22 mouse cellular contexts compared by ENCODE assay signal in genomic region chr17:35252619-35253292, GRCm38 (mm10). TPM values are rescaled to one million over a fixed set of nuclear protein-coding genes. Genes with fewer than 3 reads are reported as not detected.
DNase-seq lines count a peak whose midpoint lies in the region; ATAC-seq and TF ChIP-seq lines count a peak whose summit lies in the region.
"Had no signal": no experiment of that assay in that cellular context is flagged by ENCODE, and none has a peak within 500 bp of the region (broad histone marks: within the 10 kb centered on the region; RNA-seq: fewer than 3 reads in every experiment).

No protein-coding gene starts in this region.

- 0 out of 2 replicates have a peak, but pooled peaks have one; percentile 11 for TF ChIP-seq POLR2A in bone marrow, adult 2 months (IDR thresholded peaks at IDR 0.05; ENCODE audit: borderline replicate concordance, control insufficient read depth, low read depth, low read length)

- peak; percentile 12 for DNase-seq in cerebellum, adult 8-10 months
- DNase-seq in cerebellum, postnatal 4 days (ENCODE audit: low spot score in 2 of 2) = no peak
- peak; percentile 59 for DNase-seq in intestine, embryonic 14.5 days (ENCODE audit: low spot score)
- no peak for DNase-seq in lung, postnatal 0 days (ENCODE audit: low spot score)
- no peak for DNase-seq in lung, postnatal 14 days
- DNase-seq in spleen, postnatal 4 days (ENCODE audit: low spot score in 2 of 2) = no peak
- DNase-seq: adrenal gland, postnatal 25 days; B cell, adult 2 months; heart, postnatal 10 days; kidney, postnatal 36 days; liver, embryonic 13.5 days; thymus, postnatal 4 days had no signal

- no peak overlapping the region for H3K4me3 ChIP-seq in intestine, embryonic 14.5 days (ENCODE audit: low read depth, low read length)
- no peak overlapping the region for H3K4me3 ChIP-seq in intestine, embryonic 15.5 days (replicated peaks)
- H3K4me3 ChIP-seq in lung, postnatal 0 days (ENCODE audit: low read depth, low read length) = no peak overlapping the region
- no peak overlapping the region for H3K4me3 ChIP-seq in bone marrow, adult 2 months (replicated peaks; ENCODE audit: control insufficient read depth, low read depth, low read length)
- H3K4me3 ChIP-seq: embryonic facial prominence, embryonic 15.5 days; hindbrain, embryonic 13.5 days; limb, embryonic 13.5 days; liver, embryonic 13.5 days; lung, embryonic 15.5 days had no signal

- H3K4me2 ChIP-seq in intestine, embryonic 14.5 days (ENCODE audit: low read length) = no peak overlapping the region
- H3K4me2 ChIP-seq in intestine, embryonic 15.5 days (replicated peaks) = no peak overlapping the region
- no peak overlapping the region for H3K4me2 ChIP-seq in lung, postnatal 0 days (replicated peaks; ENCODE audit: low read depth, low read length)
- H3K4me2 ChIP-seq: embryonic facial prominence, embryonic 15.5 days; heart, embryonic 11.5 days; hindbrain, embryonic 13.5 days; limb, embryonic 13.5 days; liver, embryonic 13.5 days; lung, embryonic 15.5 days had no signal

- TF ChIP-seq CTCF in lung, postnatal 0 days (IDR thresholded peaks at IDR 0.05) = no peak
- no peak for TF ChIP-seq CTCF in bone marrow, adult 2 months (IDR thresholded peaks at IDR 0.05; ENCODE audit: control insufficient read depth, insufficient read depth, low read length)

- TF ChIP-seq EP300 in lung, postnatal 0 days (IDR thresholded peaks at IDR 0.05) = no peak

- WGBS in intestine, embryonic 14.5 days = 79% methylated on average over 18 of the region's 18 CpGs
- WGBS in intestine, embryonic 15.5 days = 76% methylated on average over 18 of the region's 18 CpGs
- 72% methylated on average over 18 of the region's 18 CpGs for WGBS in lung, postnatal 0 days
- 88% methylated on average over 18 of the region's 18 CpGs for WGBS in bone marrow, adult 2 months

- H3K27ac ChIP-seq in intestine, embryonic 14.5 days (ENCODE audit: low read depth) = no peak overlapping the region
- no peak overlapping the region for H3K27ac ChIP-seq in intestine, embryonic 15.5 days
- 0 out of 2 replicates have a peak overlapping the region, but pooled peaks have one; percentile 9 for H3K27ac ChIP-seq in lung, postnatal 0 days (ENCODE audit: low read length)
- no peak overlapping the region for H3K27ac ChIP-seq in bone marrow, adult 2 months (ENCODE audit: control insufficient read depth, insufficient read depth, low read depth, low read length, poor library complexity)
- H3K27ac ChIP-seq: embryonic facial prominence, embryonic 15.5 days; hindbrain, embryonic 13.5 days; limb, embryonic 13.5 days; liver, embryonic 13.5 days; lung, embryonic 15.5 days had no signal

- H3K27me3 ChIP-seq in intestine, embryonic 14.5 days (replicated peaks; ENCODE audit: control insufficient read depth, insufficient read depth, low read length) = no peaks in the 10 kb centered on the region
- H3K27me3 ChIP-seq in intestine, embryonic 15.5 days (replicated peaks) = no peaks in the 10 kb centered on the region
- H3K27me3 ChIP-seq in lung, postnatal 0 days (replicated peaks; ENCODE audit: insufficient read depth, low read length) = no peaks in the 10 kb centered on the region
- H3K27me3 ChIP-seq: embryonic facial prominence, embryonic 15.5 days; limb, embryonic 13.5 days; liver, embryonic 13.5 days; lung, embryonic 15.5 days had no signal

- H3K4me1 ChIP-seq in intestine, embryonic 14.5 days (replicated peaks; ENCODE audit: control insufficient read depth, insufficient read depth, low read length) = no peaks in the 10 kb centered on the region
- H3K4me1 ChIP-seq in intestine, embryonic 15.5 days (replicated peaks) = 0 out of 2 replicates have a peak, but pooled peaks cover 3% of the 10 kb centered on the region
- no peaks in the 10 kb centered on the region for H3K4me1 ChIP-seq in lung, postnatal 0 days (ENCODE audit: insufficient read depth, low read depth, low read length)
- H3K4me1 ChIP-seq in bone marrow, adult 2 months (ENCODE audit: control insufficient read depth, insufficient read depth, low read length) = peaks cover 4% of the 10 kb centered on the region
- H3K4me1 ChIP-seq: lung, embryonic 15.5 days had no signal

- ATAC-seq in intestine, embryonic 14.5 days (replicated peaks; ENCODE audit: low FRiP score, low TSS enrichment, low read depth) = no peak
- ATAC-seq in intestine, embryonic 15.5 days = no peak
- no peak for ATAC-seq in lung, postnatal 0 days
- ATAC-seq: forebrain, embryonic 16.5 days; intestine, postnatal 0 days had no signal

- H3K9me3 ChIP-seq in intestine, embryonic 14.5 days (ENCODE audit: control insufficient read depth, low read length) = no peaks in the 10 kb centered on the region
- H3K9me3 ChIP-seq in intestine, embryonic 15.5 days = no peaks in the 10 kb centered on the region
- no peaks in the 10 kb centered on the region for H3K9me3 ChIP-seq in lung, postnatal 0 days (ENCODE audit: low read length)
- H3K9me3 ChIP-seq: embryonic facial prominence, embryonic 15.5 days; hindbrain, embryonic 13.5 days; limb, embryonic 13.5 days; liver, embryonic 13.5 days; lung, embryonic 15.5 days had no signal

- no peak overlapping the region for H3K9ac ChIP-seq in intestine, embryonic 14.5 days (ENCODE audit: low read length)
- no peak overlapping the region for H3K9ac ChIP-seq in intestine, embryonic 15.5 days
- no peak overlapping the region for H3K9ac ChIP-seq in lung, postnatal 0 days (replicated peaks; ENCODE audit: low read depth)
- H3K9ac ChIP-seq: embryonic facial prominence, embryonic 15.5 days; hindbrain, embryonic 13.5 days; limb, embryonic 13.5 days; liver, embryonic 13.5 days; lung, embryonic 15.5 days had no signal

- H3K36me3 ChIP-seq in intestine, embryonic 14.5 days (ENCODE audit: control insufficient read depth, insufficient read depth, low read length) = peaks cover 64% of the 10 kb centered on the region
- H3K36me3 ChIP-seq in intestine, embryonic 15.5 days = peaks cover 60% of the 10 kb centered on the region
- H3K36me3 ChIP-seq in lung, postnatal 0 days (ENCODE audit: insufficient read depth, low read length) = peaks cover 28% of the 10 kb centered on the region

RNA-seq across cellular contexts. Expression of gene H2-D1, which starts 9.8 kb away (rescaled TPM):
- 102 and 108 TPM in 2 replicates for polyA plus RNA-seq in intestine, embryonic 14.5 days (2014; fragmentation: Nextera tagmentation; extraction: Ambion mirVana)
- 148 and 190 TPM in 2 replicates for polyA plus RNA-seq in intestine, embryonic 15.5 days (2015; fragmentation: Nextera tagmentation; extraction: Ambion mirVana)
- polyA plus RNA-seq in lung, postnatal 0 days (2015; fragmentation: Nextera tagmentation; extraction: Ambion mirVana) = 530 and 579 TPM in 2 replicates
- 399 and 727 TPM in 2 replicates for polyA plus RNA-seq in bone marrow, adult 2 months (2011; ENCODE audit: insufficient read depth, insufficient read length, low replicate concordance, missing spikeins)

RNA-seq across cellular contexts. Expression of gene Ddx39b, which starts 11.2 kb away (rescaled TPM):
- polyA plus RNA-seq in intestine, embryonic 14.5 days (2014; fragmentation: Nextera tagmentation; extraction: Ambion mirVana) = 458 and 500 TPM in 2 replicates
- 382 and 388 TPM in 2 replicates for polyA plus RNA-seq in intestine, embryonic 15.5 days (2015; fragmentation: Nextera tagmentation; extraction: Ambion mirVana)
- polyA plus RNA-seq in lung, postnatal 0 days (2015; fragmentation: Nextera tagmentation; extraction: Ambion mirVana) = 161 and 170 TPM in 2 replicates
- polyA plus RNA-seq in bone marrow, adult 2 months (2011; ENCODE audit: insufficient read depth, insufficient read length, low replicate concordance, missing spikeins) = 275 and 374 TPM in 2 replicates

RNA-seq across cellular contexts. Expression of gene Nfkbil1, which starts 17.2 kb away (rescaled TPM):
- 3.1 and 4.3 TPM in 2 replicates for polyA plus RNA-seq in intestine, embryonic 14.5 days (2014; fragmentation: Nextera tagmentation; extraction: Ambion mirVana)
- 9.9 and 11.0 TPM in 2 replicates for polyA plus RNA-seq in intestine, embryonic 15.5 days (2015; fragmentation: Nextera tagmentation; extraction: Ambion mirVana)
- 11.2 and 12.2 TPM in 2 replicates for polyA plus RNA-seq in lung, postnatal 0 days (2015; fragmentation: Nextera tagmentation; extraction: Ambion mirVana)
- 9.9 and 24.9 TPM in 2 replicates for polyA plus RNA-seq in bone marrow, adult 2 months (2011; ENCODE audit: insufficient read depth, insufficient read length, low replicate concordance, missing spikeins)

RNA-seq across cellular contexts. Expression of gene Atp6v1g2, which starts 19.3 kb away (rescaled TPM):
- polyA plus RNA-seq in intestine, embryonic 14.5 days (2014; fragmentation: Nextera tagmentation; extraction: Ambion mirVana) = 5.8 and 5.9 TPM in 2 replicates
- 4.1 and 4.3 TPM in 2 replicates for polyA plus RNA-seq in intestine, embryonic 15.5 days (2015; fragmentation: Nextera tagmentation; extraction: Ambion mirVana)
- polyA plus RNA-seq in lung, postnatal 0 days (2015; fragmentation: Nextera tagmentation; extraction: Ambion mirVana) = 4.7 and 6.1 TPM in 2 replicates
- 4.1 and 9.9 TPM in 2 replicates for polyA plus RNA-seq in bone marrow, adult 2 months (2011; ENCODE audit: insufficient read depth, insufficient read length, low replicate concordance, missing spikeins)

RNA-seq across cellular contexts. Expression of gene Gm16181, which starts 32.1 kb away (rescaled TPM):
- polyA plus RNA-seq in intestine, embryonic 14.5 days (2014; fragmentation: Nextera tagmentation; extraction: Ambion mirVana) = 0.39 and 0.88 TPM in 2 replicates
- polyA plus RNA-seq in intestine, embryonic 15.5 days (2015; fragmentation: Nextera tagmentation; extraction: Ambion mirVana) = 0.59 and 0.81 TPM in 2 replicates
- 0.60 TPM in 1 of 2 replicates, not detected in the other for polyA plus RNA-seq in lung, postnatal 0 days (2015; fragmentation: Nextera tagmentation; extraction: Ambion mirVana)
- polyA plus RNA-seq in bone marrow, adult 2 months (2011; ENCODE audit: insufficient read depth, insufficient read length, low replicate concordance, missing spikeins) = not detected in 2 replicates
- polyA plus RNA-seq: small intestine, adult 2 months had no signal

Comparison
In these comparisons a context has a peak if more than half of its experiments do, and no peak if none do; other contexts are left out.
1. DNase-seq: peak in cerebellum, adult 8-10 months (single experiment) and intestine, embryonic 14.5 days (single experiment); none in cerebellum, postnatal 4 days (0 of 2), lung, postnatal 0 days (single experiment), lung, postnatal 14 days (single experiment) and spleen, postnatal 4 days (0 of 2).